Mouse (Mus musculus): ENCODE measurements around the gene Uqcrh. TPM values are rescaled to one million over a fixed set of nuclear protein-coding genes. Genes with fewer than 3 reads are reported as not detected.

The Uqcrh gene
- total RNA-seq, 4 experiments from 2014 or later, result 402 to 442 (median 412) TPM

DNA sequence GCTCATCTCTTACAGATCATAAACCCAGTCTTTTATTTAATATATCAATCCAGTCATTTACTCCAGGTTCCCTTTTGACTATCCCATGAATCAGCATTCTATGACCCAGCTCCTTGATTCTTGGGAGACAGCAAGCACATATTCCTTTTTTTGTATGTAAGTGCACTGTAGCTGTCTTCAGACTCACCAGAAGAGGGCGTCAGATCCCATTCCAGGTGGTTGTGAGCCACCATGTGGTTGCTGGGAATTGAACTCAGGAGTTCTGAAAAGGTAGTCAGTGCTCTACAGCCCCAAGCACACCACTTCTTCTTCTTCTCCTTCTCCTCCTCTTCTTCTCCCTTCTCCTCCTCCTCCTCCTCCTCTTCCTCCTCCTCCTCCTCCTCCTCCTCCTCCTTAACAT, 17.3 kb downstream of the Uqcrh start:
- DNase-seq (ENCODE audit: low spot score in 2 of 2), result no peak

DNA sequence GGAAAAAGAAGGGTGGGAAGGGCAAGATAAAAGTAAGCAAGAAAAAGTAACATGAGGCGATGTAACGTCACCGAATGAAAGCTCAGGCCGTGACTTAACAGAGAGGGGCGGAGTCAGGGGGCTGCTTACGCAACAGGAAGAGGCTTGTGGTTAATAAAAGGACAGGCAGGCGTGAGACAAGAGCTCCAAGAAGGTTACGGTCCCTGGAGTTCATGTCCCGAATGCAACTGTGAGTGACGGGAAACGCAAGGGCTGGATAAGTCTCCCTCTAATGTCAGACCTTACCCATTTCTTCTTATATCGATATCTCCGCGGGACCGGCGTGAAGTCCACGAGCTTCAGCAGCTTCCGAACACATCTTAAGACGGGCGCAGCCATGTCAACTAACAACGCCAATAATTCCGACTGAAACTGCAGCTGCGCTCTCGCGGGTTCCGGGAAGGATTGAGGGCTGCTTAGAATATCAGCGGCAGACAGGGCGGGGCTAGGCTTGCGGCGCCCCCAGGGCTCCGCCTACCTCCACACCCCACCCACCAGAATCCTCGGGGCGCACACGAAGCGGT, 21.4 kb downstream of the Uqcrh start, which contains the start of gene Nsun4:
Gene Nsun4, minus strand, starts transcription at position 478 of the 563 bp plus-strand sequence.
- DNase-seq (ENCODE audit: low spot score in 2 of 2), result peak; percentile 84 to 88

DNA sequence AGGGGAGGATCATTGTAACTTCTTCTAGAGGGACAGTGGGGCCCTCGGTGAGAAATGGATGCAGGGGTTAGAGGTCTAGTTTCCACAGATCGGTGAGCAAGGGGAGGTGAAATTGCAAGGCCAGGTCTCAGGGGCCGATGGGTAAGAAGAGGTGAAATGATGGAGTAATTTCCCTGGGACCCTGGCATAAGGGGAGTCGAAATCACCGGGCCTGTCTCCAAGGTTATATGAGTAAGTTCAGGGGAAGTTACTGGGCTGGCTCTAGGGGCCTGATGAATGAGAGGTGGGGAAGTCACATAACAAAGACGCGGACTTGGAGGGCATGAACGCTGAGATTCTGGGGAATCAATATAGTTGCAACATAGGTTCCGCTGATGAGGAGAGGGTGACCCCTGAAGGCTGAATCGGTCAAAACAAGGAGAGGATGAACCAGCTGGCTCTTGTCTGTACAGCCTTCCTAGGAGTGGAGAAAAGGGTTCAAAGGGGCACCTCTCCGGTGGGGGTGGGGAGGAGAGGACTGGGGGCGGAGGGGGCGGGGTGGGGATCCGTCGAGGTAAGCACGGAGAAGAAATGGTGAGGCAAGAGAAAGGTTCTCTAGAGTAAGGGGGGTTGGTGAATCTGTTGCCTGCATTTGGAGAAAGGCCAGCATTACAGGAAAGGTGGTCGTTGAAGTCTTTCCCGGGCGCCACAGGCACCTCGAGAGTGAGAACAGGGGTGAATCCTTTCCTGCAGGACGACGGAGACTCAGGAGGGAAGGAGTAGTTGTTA, 22.2 kb downstream of the Uqcrh start:
- no peak for DNase-seq (ENCODE audit: low spot score in 2 of 2)

DNA sequence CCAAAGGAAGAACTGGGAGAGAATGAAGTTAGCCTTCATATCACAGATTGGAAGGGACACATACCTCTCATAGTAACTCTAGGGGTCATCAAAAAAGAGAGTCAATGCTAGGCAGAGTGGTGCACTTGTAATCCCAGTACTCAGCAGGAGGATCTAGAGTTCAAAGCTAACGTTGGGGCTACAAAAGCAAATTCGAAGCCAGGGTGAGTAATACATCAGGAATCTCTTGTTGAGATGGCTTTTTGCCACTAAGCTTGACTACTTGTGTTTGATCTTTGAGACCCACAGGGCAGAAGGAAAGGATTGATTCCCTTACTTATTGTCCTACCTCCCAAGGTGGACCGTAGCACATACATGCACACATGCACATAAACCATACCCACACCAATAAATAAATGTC, 25.7 kb downstream of the Uqcrh start:
- DNase-seq (ENCODE audit: low spot score in 2 of 2), result no peak

DNA sequence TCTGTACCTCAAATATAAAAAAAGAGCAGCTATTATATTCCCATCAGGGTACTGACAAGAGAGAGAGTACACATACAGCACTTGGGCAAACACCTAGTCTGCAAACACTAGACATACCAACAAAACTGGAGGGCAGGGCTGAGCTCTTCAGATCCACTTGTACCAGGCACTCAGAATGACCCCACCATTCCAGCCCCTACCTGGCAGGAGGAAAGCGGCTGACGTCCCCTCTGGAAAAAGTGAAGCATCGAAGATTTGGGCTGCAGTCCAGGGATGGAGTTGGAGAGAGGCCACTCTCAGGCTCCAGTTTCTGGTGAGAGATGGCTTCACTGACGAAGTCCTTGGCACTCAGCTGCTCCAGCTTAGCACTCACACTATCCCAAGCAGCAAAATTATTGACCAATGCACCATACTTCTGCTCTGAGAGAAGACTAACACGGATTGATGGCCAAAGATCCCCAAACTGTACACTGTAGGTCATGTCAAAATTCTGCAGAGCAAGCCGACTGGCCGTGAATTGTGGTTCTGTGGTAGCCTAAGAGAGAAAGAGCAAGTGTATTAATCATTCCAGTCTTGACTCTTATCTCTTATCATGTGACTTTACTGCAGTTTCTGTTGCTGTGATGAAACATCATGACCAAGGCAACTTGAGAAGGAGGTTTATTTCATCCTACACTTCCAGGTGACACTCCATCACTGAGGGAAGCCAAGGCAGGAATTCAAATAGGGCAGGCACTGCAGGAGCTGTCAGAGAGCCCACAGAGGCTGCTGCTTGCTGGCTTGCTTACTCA, 26.5 kb downstream of the Uqcrh start:
- no peak for DNase-seq (ENCODE audit: low spot score in 2 of 2)

DNA sequence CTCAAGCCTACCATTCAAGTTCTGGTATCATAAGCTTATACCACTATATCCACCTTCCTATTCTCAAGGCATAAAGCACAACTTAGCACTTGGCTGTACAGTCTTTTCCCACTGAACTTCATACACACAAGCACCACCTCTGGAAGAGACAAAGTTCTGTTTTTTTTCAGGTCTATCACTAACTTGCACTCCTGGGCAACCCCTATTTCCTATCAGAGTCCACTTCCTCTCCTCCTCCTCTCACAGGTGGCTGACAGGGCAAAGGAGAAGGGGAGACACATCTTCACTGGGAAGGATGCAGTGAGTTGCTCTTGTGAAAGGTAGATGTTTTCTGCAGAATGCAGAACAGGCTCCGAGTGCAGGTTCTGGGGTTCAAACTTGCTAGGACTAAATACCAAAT, 27.2 kb downstream of the Uqcrh start:
- DNase-seq (ENCODE audit: low spot score in 2 of 2), result no peak

DNA sequence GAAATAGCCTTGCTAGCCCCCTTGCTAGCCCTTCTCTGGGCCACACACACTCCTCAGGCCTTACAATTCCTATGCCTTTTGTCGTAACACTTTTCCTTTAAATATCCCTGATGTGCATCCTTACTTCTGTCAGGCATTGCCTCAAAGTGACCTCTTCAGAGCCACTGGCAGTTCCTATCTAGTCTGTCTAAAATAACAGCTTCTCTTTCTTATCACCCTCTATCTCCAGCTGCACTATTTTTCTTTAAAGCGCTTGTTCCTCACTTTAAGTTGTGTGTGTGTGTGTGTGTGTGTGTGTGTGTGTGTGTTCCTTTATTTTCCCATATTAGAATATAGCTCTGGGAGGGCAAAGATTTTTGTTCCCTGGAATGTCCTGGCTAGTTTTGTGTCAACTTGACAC, 28.3 kb downstream of the Uqcrh start:
- no peak for DNase-seq (ENCODE audit: low spot score in 2 of 2)

DNA sequence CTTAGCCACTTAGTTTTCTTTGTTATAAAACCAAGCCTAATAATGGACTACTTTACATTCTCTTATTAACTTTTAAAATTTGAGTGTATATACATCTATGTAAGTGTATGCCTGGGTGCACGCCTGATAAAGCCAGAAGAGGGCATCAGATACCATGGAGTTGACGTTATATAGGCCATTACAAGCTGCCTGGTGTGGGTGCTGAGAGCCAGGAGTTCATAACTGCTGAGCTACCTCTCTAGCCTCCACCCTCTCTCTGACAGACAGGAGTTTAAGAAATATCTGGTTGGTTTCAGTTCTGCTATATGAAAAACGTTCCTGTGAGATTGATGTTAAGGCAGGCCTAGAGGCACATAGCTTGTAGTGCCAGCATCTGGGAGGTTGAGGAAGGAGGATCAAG, 32.7 kb downstream of the Uqcrh start:
- DNase-seq (ENCODE audit: low spot score in 2 of 2), result no peak

DNA sequence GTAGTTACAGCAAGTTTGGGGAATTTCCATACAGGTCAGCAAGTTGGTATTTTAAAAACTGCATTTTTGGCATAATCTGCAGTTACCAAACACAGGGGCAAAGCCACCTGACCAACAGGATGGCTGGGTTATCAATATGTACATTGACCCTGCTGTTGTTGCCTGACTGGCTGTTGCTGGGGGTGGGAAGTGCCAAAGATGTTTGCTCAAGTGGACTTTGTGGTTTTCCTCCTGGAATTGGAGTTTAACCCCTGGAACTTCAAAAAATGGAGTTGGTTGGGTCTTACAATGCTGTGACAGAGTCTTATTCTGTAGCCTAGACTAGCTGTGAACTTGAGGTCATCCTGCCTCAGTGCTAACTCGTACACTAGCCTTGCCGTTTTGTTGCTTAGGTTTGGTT, 34.4 kb downstream of the Uqcrh start:
- DNase-seq (ENCODE audit: low spot score in 2 of 2), result no peak

DNA sequence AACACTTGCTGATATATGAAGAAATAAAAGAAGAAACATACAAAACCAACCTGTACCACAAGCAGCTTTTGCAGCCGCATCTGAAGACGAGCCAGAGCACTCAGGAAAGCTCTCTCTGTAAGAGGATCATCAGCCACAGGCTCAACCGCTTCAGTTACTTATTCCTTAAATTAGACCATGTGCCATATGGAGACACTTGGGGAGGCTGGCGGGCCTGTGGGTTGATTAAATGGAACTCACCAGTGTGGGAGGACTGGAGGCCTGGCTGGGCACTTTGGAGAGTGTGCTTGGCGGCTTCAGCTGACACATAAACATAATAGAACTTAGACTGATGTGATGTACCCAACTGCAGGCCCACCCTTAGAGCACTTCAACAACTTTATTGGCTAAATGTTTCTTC, 41.5 kb downstream of the Uqcrh start:
- peak in 1 of 2 experiments; percentile 79 for DNase-seq (ENCODE audit: low spot score in 2 of 2)

DNA sequence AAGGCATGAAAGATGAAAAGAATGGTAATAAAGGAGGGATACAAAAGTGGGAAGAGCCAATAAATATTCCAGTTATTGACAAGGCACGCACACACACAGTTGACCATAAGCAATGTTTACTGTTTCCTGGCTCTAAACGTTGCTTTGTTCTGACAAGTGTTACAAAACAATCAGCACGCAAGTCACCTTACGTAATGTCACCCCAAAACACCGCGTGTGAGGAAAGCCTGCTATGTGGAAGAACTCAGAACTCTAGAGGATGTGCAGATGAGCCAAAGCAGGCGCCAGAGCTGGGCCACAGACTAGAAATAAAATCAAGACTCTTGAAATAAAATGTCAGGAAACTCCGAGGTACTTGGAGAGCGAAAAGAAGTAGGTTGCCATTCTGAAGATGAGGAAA, 42.0 kb downstream of the Uqcrh start:
- DNase-seq (ENCODE audit: low spot score in 2 of 2), result no peak

DNA sequence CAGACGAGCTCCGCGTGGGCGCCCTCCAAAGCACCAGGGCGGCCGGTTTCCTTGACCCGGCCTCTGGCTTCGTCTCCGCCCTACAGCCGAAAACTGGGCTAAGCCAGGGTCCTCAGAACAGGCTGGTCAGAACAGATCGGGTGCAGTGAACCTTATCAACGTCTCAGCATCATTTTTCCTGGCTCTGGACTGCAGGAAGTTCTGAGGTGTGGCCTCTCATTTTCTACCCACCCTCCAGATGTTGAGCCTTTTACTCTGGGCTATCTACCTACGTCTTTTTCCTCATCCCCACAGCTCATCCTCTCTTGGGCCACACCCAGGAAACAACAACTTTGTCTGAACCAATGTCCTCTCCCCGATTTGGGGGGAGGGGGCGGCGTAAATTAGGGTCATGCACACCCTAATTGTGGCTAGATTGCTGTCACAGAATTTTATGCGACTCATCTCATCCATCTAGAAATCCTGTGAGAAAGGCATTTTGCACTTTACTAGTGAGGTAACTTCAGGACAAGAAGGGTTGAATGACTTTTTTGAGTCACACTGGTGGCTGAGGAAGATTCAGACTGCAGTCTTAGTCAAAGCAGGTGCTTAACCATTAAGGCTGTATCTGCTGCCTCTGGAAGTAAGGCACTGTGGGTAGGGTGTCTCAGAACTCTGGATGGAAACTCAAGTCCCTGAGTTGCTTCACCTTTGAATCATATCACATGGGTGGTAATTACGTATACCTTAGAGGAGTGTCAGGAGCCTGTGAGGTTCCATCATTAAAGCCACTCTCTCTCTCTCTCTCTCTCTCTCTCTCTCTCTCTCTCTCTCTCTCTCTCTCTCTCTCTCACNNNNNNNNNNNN, 56.7 kb downstream of the Uqcrh start, which contains the start of gene Faah:
Gene Faah, minus strand, starts transcription at position 25 of the 845 bp plus-strand sequence.
- no peak for DNase-seq (ENCODE audit: low spot score in 2 of 2)

DNA sequence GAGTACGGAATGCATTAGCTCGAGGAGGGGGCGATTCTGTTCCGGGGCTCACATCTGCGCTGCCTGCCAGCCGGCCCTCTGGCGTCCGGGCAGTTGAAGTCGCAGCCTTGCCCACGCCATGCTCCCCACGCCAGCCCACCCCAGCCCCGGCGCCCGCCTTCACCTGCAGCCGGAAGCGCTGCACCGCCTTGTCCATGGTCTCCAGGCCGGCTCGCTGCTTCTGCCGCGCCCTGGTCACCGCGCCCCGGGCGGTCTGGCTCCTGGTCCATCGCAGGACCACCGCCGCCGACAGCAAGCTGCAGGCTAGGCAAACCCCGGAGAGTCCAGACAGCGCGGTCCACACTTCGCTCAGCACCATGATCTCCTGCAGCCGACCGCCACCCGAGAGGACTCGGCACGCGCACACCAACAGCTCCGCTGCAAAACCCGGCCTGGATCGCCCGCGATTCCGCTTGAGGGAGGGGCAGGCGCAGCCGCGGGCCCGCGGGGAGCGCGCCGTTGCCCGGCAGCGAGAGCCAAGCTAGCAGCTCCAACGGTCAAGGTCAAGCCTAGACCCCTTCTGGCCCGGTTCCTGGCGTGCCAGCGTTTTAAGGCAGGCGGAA, 57.5 kb downstream of the Uqcrh start:
- DNase-seq (ENCODE audit: low spot score in 2 of 2), result peak; percentile 51 to 67

Other genes with a start within 250 kb of the Uqcrh start
- gene Mob3c, start 247.0 kb downstream of the Uqcrh start, total RNA-seq (2022), result 1 to 10 TPM; 5.0 to 7.3 (median 6.1) TPM
- 10 to 100 TPM; 34.9 to 45.5 (median 39.6) TPM for gene Mknk1, start 235.9 kb downstream of the Uqcrh start, total RNA-seq (2022)
- under 1 TPM in 3 of 4 experiments, not detected in 1; 0.21 to 0.53 (median 0.35) TPM for gene Kncn, start 190.7 kb downstream of the Uqcrh start, total RNA-seq (2022)
- gene 6430628N08Rik, start 184.4 kb downstream of the Uqcrh start, total RNA-seq (2022), result under 1 TPM; 0.38 to 0.56 (median 0.54) TPM
- gene Dmbx1, start 135.1 kb downstream of the Uqcrh start, total RNA-seq (2022), result under 1 TPM in 2 of 4 experiments, not detected in 2; 0.09 to 0.36 TPM
- 10 to 100 TPM; 77.3 to 81.9 (median 80.2) TPM for gene Faah, start 57.1 kb downstream of the Uqcrh start, total RNA-seq (2022)
- gene Nsun4, start 21.2 kb downstream of the Uqcrh start, total RNA-seq (2022), result 10 to 100 TPM in 2 of 4 experiments, 1 to 10 TPM in 2; 9.0 to 11.5 (median 10.6) TPM
- gene Lrrc41, start 198 bp upstream of the Uqcrh start, total RNA-seq (2022), result 10 to 100 TPM; 45.2 to 53.2 (median 50.0) TPM
- 1 to 10 TPM in 3 of 4 experiments, under 1 TPM in 1; 0.70 to 1.2 (median 1.1) TPM for gene Rad54l, start 48.6 kb upstream of the Uqcrh start, total RNA-seq (2022)
- 10 to 100 TPM; 78.4 to 93.2 (median 82.4) TPM for gene Pomgnt1, start 48.8 kb upstream of the Uqcrh start, total RNA-seq (2022)
- 10 to 100 TPM; 32.3 to 37.9 (median 33.4) TPM for gene Lurap1, start 76.3 kb upstream of the Uqcrh start, total RNA-seq (2022)
- under 1 TPM in 1 of 4 experiments, not detected in 3; 0.23 TPM for gene Tspan1, start 92.5 kb upstream of the Uqcrh start, total RNA-seq (2022)
- not detected for gene 1700042G07Rik, start 98.3 kb upstream of the Uqcrh start, total RNA-seq (2022)
- under 1 TPM in 1 of 4 experiments, not detected in 3; 0.53 TPM for gene Gm49337, start 98.3 kb upstream of the Uqcrh start, total RNA-seq (2022)
- gene Pik3r3, start 146.5 kb upstream of the Uqcrh start, total RNA-seq (2022), result 10 to 100 TPM; 35.5 to 44.5 (median 40.3) TPM

Data from left cerebral cortex, adult 8-10 months (tissue).